Mouse (Mus musculus): ENCODE data around the gene Rpl31.

DNA sequence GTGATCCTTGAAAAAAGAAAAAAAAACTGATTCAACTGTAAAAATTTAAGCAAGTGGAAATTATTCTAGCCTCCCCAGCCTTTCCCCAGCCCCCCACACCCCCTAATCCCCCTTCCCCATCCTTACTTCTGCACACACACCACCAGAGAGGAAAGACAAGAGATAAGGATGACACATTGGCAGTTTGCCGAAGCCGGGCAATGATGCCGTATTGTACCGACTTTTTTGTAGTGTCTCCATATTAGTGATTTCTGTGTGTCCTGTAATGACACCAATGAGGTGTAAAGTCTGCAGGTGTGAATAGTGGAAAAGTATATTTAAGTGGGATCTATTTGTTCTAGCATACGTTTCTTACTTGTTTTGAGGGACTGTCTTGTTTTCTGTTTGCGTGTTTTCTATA lies 27.5 kb upstream of the Rpl31 start:
- TF ChIP-seq CTCF (conservative IDR thresholded peaks at IDR 0.05; ENCODE audit: insufficient read depth, insufficient read length, low read depth, low read length) (no peak), POLR2A (IDR thresholded peaks at IDR 0.05; ENCODE audit: low read depth, low read length) (no peak)

Data from kidney, adult 2 months (tissue).